Mouse (Mus musculus) liver, postnatal 0 days (tissue): ENCODE results near the gene Tent5a.

Experiments used
- CTCF ChIP-seq: sonication (generic); IDR thresholded peaks from 2 replicates; pipeline ENCODE4 v1.5.1; 2016; ENCODE audit warnings: antibody characterized with exemption, low read depth
- EP300 ChIP-seq: IDR thresholded peaks from 2 replicates; pipeline ENCODE4 v1.6.1; 2016; ENCODE audit warnings: antibody characterized with exemption, low read depth, mild to moderate bottlenecking

DNA sequence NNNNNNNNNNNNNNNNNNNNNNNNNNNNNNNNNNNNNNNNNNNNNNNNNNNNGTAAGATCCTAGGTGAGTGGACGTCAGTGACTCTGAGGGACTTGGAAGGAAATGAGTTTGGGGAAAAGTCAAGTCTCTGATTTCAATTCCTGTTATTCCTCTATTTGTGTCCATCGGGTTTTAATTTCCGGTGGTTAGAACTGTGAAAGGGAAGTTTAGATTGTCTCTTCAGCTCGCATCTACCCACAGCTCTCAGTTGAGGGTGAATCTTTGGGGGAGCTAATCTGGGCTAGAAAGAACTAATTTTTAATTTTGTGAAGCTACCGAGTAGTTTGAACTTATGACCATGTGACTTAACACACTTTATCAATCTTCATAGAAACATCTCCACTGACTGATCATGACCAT is 42.4 kb upstream of the Tent5a start:
- TF ChIP-seq EP300, result no peak
- TF ChIP-seq CTCF, result no peak
